Mouse (Mus musculus): ENCODE data around the gene Rabac1. TPM values are rescaled to one million over a fixed set of nuclear protein-coding genes. Genes with fewer than 3 reads are reported as not detected.

Gene Rabac1
- polyA plus RNA-seq, 2 experiments = 46.8 to 62.2 TPM

- no peaks in the 10 kb centered on the region for H3K4me1 ChIP-seq (replicated peaks; ENCODE audit: control insufficient read depth in 2 of 2, insufficient read depth in 2 of 2, low read length in 1 of 2)
- H3K4me3 ChIP-seq (ENCODE audit: insufficient read depth in 1 of 2, low read depth in 2 of 2, low read length in 2 of 2) = no peak overlapping the region
- no peaks in the 10 kb centered on the region for H3K9me3 ChIP-seq (ENCODE audit: control insufficient read depth, low read length)
- no peak overlapping the region for H3K4me2 ChIP-seq (ENCODE audit: low read depth)
- no peak overlapping the region for H3K9ac ChIP-seq (replicated peaks)
- H3K27ac ChIP-seq = no peak overlapping the region
- no peaks in the 10 kb centered on the region for H3K27me3 ChIP-seq (ENCODE audit: control insufficient read depth, insufficient read depth, low read length)
- H3K36me3 ChIP-seq (replicated peaks; ENCODE audit: control insufficient read depth, insufficient read depth, low read depth) = no peaks in the 10 kb centered on the region
- WGBS (ENCODE audit: insufficient replicate concordance) = 64% methylated on average over 5 of the region's 5 CpGs
- ATAC-seq (ENCODE audit: insufficient read depth) = no peak
- no peak for DNase-seq (ENCODE audit: low read depth in 3 of 3, low spot score in 3 of 3)
- TF ChIP-seq CTCF (IDR thresholded peaks at IDR 0.05; ENCODE audit: low read depth) = no peak
- TF ChIP-seq EP300 (IDR thresholded peaks at IDR 0.05; ENCODE audit: low read depth) = no peak
These were observed 10.8 kb upstream of the Rabac1 start for GRCm38 (mm10) chr7:24983396-24983795.

DNA sequence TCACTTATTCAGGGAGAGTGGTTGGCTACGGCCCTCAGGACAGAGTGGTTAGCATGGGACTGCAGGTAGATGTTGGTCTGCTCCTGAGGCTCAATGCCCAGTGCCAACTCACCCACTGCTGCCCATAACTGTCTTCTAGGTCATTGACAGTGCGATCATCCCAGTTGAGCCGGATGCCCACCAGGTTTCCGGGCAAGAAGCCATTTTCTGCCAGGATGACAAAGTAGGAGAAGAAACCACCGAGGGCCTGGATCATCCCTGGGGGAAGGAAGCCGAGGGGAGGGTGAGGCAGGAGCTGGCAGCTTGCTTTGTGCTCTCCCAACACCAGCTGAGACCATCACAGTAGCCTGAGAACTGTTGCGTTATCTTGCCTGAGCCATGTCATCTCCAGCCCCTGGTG is 7.9 kb upstream of the Rabac1 start:
- TF ChIP-seq EP300 (IDR thresholded peaks at IDR 0.05; ENCODE audit: low read depth) (no peak), CTCF (IDR thresholded peaks at IDR 0.05; ENCODE audit: low read depth) (no peak)
- no peak overlapping the region for H3K27ac ChIP-seq
- no peak overlapping the region for H3K9ac ChIP-seq (replicated peaks)
- no peaks in the 10 kb centered on the region for H3K27me3 ChIP-seq (ENCODE audit: control insufficient read depth, insufficient read depth, low read length)
- DNase-seq (ENCODE audit: low read depth in 3 of 3, low spot score in 3 of 3) (no peak), ATAC-seq (ENCODE audit: insufficient read depth) (no peak)
- H3K4me2 ChIP-seq (ENCODE audit: low read depth) = no peak overlapping the region
- H3K9me3 ChIP-seq (ENCODE audit: control insufficient read depth, low read length) = no peaks in the 10 kb centered on the region
- no peaks in the 10 kb centered on the region for H3K4me1 ChIP-seq (replicated peaks; ENCODE audit: control insufficient read depth in 2 of 2, insufficient read depth in 2 of 2, low read length in 1 of 2)
- H3K4me3 ChIP-seq (ENCODE audit: insufficient read depth in 1 of 2, low read depth in 2 of 2, low read length in 2 of 2) = no peak overlapping the region
- WGBS (ENCODE audit: insufficient replicate concordance) = 57% methylated on average over 7 of the region's 7 CpGs
- H3K36me3 ChIP-seq (replicated peaks; ENCODE audit: control insufficient read depth, insufficient read depth, low read depth) = no peaks in the 10 kb centered on the region

DNA sequence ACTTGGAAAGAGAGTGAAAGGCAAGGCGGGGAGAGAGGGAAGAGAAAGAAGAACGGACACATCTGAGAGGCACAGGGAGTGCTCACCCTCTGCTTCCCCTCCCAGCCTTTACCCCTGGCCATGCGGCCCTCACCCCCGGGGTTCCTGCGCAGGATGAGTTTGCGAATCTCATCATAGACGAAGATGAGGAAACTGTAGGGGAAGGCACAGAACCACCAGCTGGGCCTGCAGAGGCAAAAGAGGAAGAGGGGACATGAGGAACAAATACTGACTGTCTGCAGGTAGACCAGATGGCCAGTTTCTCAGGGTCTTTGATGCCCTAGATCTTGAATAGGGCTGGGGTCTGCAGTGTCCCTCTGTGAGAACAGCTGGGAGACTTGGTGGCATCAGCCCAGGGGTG is 6.2 kb upstream of the Rabac1 start:
- H3K4me1 ChIP-seq (replicated peaks; ENCODE audit: control insufficient read depth in 2 of 2, insufficient read depth in 2 of 2, low read length in 1 of 2) = no peaks in the 10 kb centered on the region
- WGBS (ENCODE audit: insufficient replicate concordance) = 12% methylated on average over 7 of the region's 7 CpGs
- H3K27me3 ChIP-seq (ENCODE audit: control insufficient read depth, insufficient read depth, low read length) = no peaks in the 10 kb centered on the region
- H3K9me3 ChIP-seq (ENCODE audit: control insufficient read depth, low read length) = no peaks in the 10 kb centered on the region
- no peak overlapping the region for H3K4me3 ChIP-seq (ENCODE audit: insufficient read depth in 1 of 2, low read depth in 2 of 2, low read length in 2 of 2)
- no peaks in the 10 kb centered on the region for H3K36me3 ChIP-seq (replicated peaks; ENCODE audit: control insufficient read depth, insufficient read depth, low read depth)
- DNase-seq (ENCODE audit: low read depth in 3 of 3, low spot score in 3 of 3) = no peak
- H3K9ac ChIP-seq (replicated peaks) = no peak overlapping the region
- no peak overlapping the region for H3K27ac ChIP-seq
- TF ChIP-seq EP300 (IDR thresholded peaks at IDR 0.05; ENCODE audit: low read depth) (no peak), CTCF (IDR thresholded peaks at IDR 0.05; ENCODE audit: low read depth) (no peak)
- ATAC-seq (ENCODE audit: insufficient read depth) = no peak
- H3K4me2 ChIP-seq (ENCODE audit: low read depth) = no peak overlapping the region

DNA sequence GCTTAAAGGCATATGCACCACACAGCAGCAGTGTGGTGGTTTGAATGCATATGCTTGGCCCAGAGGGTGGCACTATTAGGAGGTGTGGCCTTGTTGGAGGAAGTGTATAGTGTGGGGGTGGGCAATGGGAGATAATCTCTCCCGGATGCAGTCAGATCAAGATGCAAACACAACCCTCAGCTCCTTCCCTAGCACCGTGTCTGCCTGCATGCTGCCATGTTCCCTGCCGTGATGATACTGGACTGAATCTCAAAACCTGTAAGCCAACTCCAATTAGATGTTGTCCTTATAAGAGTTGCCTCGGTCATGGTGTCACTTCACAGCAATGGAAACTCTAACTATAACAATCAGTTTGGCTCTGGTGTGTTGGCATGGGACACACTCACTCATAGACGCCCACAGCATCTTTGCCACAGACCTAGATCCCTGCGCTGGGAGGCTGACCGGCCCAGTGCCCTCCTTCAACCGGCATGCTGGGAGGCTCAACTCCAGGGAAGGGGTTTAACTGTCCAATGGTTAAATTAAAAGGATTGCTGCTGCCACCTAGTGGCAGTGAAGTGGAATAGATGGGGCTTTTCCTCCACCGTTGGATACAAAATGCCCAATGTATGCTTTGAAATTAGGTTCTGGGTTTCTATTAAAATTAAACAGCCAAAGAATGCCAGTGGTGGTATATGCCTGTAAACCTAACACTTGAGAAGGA is 2.5 kb upstream of the Rabac1 start:
- Histone ChIP-seq H3K27me3 (ENCODE audit: control insufficient read depth, insufficient read depth, low read length) (no peaks in the 10 kb centered on the region), H3K27ac (no peak overlapping the region), H3K4me1 (replicated peaks; ENCODE audit: control insufficient read depth in 2 of 2, insufficient read depth in 2 of 2, low read length in 1 of 2) (no peaks in the 10 kb centered on the region; a peak in 1 of 4 replicates), H3K9me3 (ENCODE audit: control insufficient read depth, low read length) (no peaks in the 10 kb centered on the region), H3K4me3 (ENCODE audit: insufficient read depth in 1 of 2, low read depth in 2 of 2, low read length in 2 of 2) (no peak overlapping the region), H3K9ac (replicated peaks) (no peak overlapping the region), H3K36me3 (replicated peaks; ENCODE audit: control insufficient read depth, insufficient read depth, low read depth) (no peaks in the 10 kb centered on the region), H3K4me2 (ENCODE audit: low read depth) (no peak overlapping the region)
- ATAC-seq (ENCODE audit: insufficient read depth) (no peak), DNase-seq (ENCODE audit: low read depth in 3 of 3, low spot score in 3 of 3) (peak in 2 of 3 experiments; percentile 38 to 46)
- TF ChIP-seq CTCF (IDR thresholded peaks at IDR 0.05; ENCODE audit: low read depth) = peak; percentile 82
- TF ChIP-seq EP300 (IDR thresholded peaks at IDR 0.05; ENCODE audit: low read depth) = no peak
- WGBS (ENCODE audit: insufficient replicate concordance) = 14% methylated on average over 9 of the region's 9 CpGs

GRCm38 (mm10) chr7:24973902-24974301 is 1.3 kb upstream of the Rabac1 start:
- H3K27ac ChIP-seq = no peak overlapping the region
- TF ChIP-seq EP300 (IDR thresholded peaks at IDR 0.05; ENCODE audit: low read depth) (no peak), CTCF (IDR thresholded peaks at IDR 0.05; ENCODE audit: low read depth) (no peak)
- no peaks in the 10 kb centered on the region for H3K36me3 ChIP-seq (replicated peaks; ENCODE audit: control insufficient read depth, insufficient read depth, low read depth)
- ATAC-seq (ENCODE audit: insufficient read depth) (no peak), DNase-seq (ENCODE audit: low read depth in 3 of 3, low spot score in 3 of 3) (no peak)
- no peak overlapping the region for H3K4me2 ChIP-seq (ENCODE audit: low read depth)
- no peaks in the 10 kb centered on the region for H3K27me3 ChIP-seq (ENCODE audit: control insufficient read depth, insufficient read depth, low read length)
- no peak overlapping the region for H3K4me3 ChIP-seq (ENCODE audit: insufficient read depth in 1 of 2, low read depth in 2 of 2, low read length in 2 of 2)
- WGBS (ENCODE audit: insufficient replicate concordance) = 56% methylated on average over 5 of the region's 5 CpGs
- H3K9ac ChIP-seq (replicated peaks) = no peak overlapping the region
- no peaks in the 10 kb centered on the region for H3K9me3 ChIP-seq (ENCODE audit: control insufficient read depth, low read length)
- H3K4me1 ChIP-seq (replicated peaks; ENCODE audit: control insufficient read depth in 2 of 2, insufficient read depth in 2 of 2, low read length in 1 of 2) = no peaks in the 10 kb centered on the region; a peak in 1 of 4 replicates
